Mouse (Mus musculus): Measurements from ENCODE around the gene Prpsap2.

DNA sequence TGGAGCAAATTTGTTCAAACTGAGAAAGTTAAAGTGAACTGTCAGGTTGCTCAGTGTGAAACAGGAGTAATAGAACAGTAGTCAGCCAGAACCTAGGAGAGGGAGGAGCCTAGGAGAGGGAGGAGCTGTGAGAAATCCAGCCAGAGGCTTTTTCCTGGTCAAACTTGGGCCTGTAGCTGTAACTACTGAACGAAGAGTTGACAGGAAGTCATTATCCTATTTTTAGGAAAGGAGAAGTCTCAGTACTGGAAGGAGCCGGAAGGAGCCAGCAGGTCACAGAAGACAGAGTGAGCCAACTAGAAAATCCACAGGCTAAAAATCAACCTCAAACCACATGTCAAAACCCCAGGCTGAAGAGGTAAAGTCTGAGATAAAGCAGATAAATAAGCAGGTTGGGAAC lies 33.9 kb downstream of the Prpsap2 start:
- TF ChIP-seq EP300 (IDR thresholded peaks at IDR 0.05; ENCODE audit: insufficient read depth, low read depth, low read length) = no peak
- no peak for TF ChIP-seq CTCF (IDR thresholded peaks at IDR 0.05)
- TF ChIP-seq POLR2A (IDR thresholded peaks at IDR 0.05; ENCODE audit: insufficient read depth, low read depth, low read length) = no peak

Measured in heart, adult 2 months (tissue).